Mouse (Mus musculus) limb, embryonic 11.5 days (tissue): ENCODE data around the gene Sprtn. TPM values are rescaled to one million over a fixed set of nuclear protein-coding genes. Genes with fewer than 3 reads are reported as not detected.

Source experiments
- ATAC-seq: fragments of 200-750 bp; cut with Nextera tagmentation; 2 replicates; pipeline ENCODE4 v1.8.0; 2017; ENCODE audit warnings: low read depth; ENCODE audit not compliant: insufficient number of reproducible peaks, low FRiP score, low TSS enrichment
- DNase-seq: peaks from one replicate; pipeline ENCODE4 v3.0.0-alpha.2; 2015; ENCODE audit warnings: low spot score
- H3K27ac ChIP-seq: fragments of 300-500 bp; sonication (generic); replicated peaks from 2 replicates; pipeline ENCODE4 v1.5.1; 2014; ENCODE audit warnings: low read depth, mild to moderate bottlenecking, low read length
- H3K27me3 ChIP-seq: fragments of 300-500 bp; sonication (generic); 2 replicates; pipeline ENCODE4 v1.6.1; 2014; ENCODE audit warnings: mild to moderate bottlenecking, low read length, mixed read lengths; ENCODE audit not compliant: control insufficient read depth, insufficient read depth
- H3K36me3 ChIP-seq: fragments of 300-500 bp; sonication (generic); 2 replicates; pipeline ENCODE4 v1.6.1; 2014; ENCODE audit warnings: mild to moderate bottlenecking, low read length, moderate library complexity, mixed read lengths; ENCODE audit not compliant: control insufficient read depth, insufficient read depth
- H3K4me1 ChIP-seq: fragments of 300-500 bp; sonication (generic); 2 replicates; pipeline ENCODE4 v1.6.1; 2014; ENCODE audit warnings: low read length, mixed read lengths; ENCODE audit not compliant: control insufficient read depth, insufficient read depth
- H3K4me2 ChIP-seq: fragments of 300-500 bp; sonication (generic); 2 replicates; pipeline ENCODE4 v1.6.1; 2014; ENCODE audit warnings: low read depth, mild to moderate bottlenecking, moderate library complexity; ENCODE audit not compliant: severe bottlenecking
- H3K4me3 ChIP-seq: fragments of 300-500 bp; sonication (generic); 2 replicates; pipeline ENCODE4 v1.5.1; 2014; ENCODE audit warnings: low read depth, low read length
- H3K9ac ChIP-seq: fragments of 300-500 bp; sonication (generic); 2 replicates; pipeline ENCODE4 v1.6.1; 2014; ENCODE audit warnings: mild to moderate bottlenecking, low read length
- H3K9me3 ChIP-seq: fragments of 300-500 bp; sonication (generic); 2 replicates; pipeline ENCODE4 v1.6.1; 2016; ENCODE audit warnings: low read length; ENCODE audit not compliant: control insufficient read depth
- WGBS: fragments of 180-500 bp; shearing (Covaris S2); extraction: QIAGEN DNeasy Blood & Tissue Kit; methylation state at CpG from one replicate; pipeline ENCODE4 v1.1.7; 2014; 5-methylcytosine and 5-hydroxymethylcytosine counted together
- polyA plus RNA-seq: library from polyadenylated mRNA; unstranded; fragments of >200 nt; fragmentation: Nextera tagmentation; extraction: Ambion mirVana; gene quantifications from 2 replicates; pipeline ENCODE4 v1.2.1, GENCODE M21; 2014

The Sprtn gene
- polyA plus RNA-seq, 1 experiment from 2014 or later: 8.9 TPM

DNA sequence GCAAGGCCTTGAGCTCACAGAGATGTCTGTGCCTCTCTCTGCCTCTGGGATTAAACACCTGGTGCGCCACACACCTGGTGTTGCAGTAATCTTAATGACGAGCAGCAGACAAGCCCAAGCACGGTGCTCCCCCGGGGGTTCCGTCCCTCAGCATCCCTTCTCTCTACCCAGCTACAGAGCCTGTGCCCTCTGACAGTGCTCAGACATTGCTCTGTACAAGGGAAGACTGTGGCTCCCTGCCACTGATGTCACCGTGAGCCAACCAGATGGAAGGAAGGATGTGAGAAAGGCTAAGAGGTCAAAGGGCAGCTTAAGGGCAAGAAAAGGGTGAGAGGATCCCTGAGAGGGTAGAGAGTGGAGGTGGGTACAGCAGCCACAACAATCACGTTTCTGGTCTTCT is 46.7 kb downstream of the Sprtn start:
- Histone ChIP-seq H3K4me1 (peaks cover 7% of the 10 kb centered on the region), H3K4me2 (no peak overlapping the region), H3K4me3 (no peak overlapping the region), H3K9me3 (no peaks in the 10 kb centered on the region), H3K9ac (no peak overlapping the region), H3K27ac (no peak overlapping the region), H3K36me3 (no peaks in the 10 kb centered on the region), H3K27me3 (no peaks in the 10 kb centered on the region)
- ATAC-seq (no peak), DNase-seq (no peak)
- 56% methylated on average over 7 of the region's 7 CpGs for WGBS

DNA sequence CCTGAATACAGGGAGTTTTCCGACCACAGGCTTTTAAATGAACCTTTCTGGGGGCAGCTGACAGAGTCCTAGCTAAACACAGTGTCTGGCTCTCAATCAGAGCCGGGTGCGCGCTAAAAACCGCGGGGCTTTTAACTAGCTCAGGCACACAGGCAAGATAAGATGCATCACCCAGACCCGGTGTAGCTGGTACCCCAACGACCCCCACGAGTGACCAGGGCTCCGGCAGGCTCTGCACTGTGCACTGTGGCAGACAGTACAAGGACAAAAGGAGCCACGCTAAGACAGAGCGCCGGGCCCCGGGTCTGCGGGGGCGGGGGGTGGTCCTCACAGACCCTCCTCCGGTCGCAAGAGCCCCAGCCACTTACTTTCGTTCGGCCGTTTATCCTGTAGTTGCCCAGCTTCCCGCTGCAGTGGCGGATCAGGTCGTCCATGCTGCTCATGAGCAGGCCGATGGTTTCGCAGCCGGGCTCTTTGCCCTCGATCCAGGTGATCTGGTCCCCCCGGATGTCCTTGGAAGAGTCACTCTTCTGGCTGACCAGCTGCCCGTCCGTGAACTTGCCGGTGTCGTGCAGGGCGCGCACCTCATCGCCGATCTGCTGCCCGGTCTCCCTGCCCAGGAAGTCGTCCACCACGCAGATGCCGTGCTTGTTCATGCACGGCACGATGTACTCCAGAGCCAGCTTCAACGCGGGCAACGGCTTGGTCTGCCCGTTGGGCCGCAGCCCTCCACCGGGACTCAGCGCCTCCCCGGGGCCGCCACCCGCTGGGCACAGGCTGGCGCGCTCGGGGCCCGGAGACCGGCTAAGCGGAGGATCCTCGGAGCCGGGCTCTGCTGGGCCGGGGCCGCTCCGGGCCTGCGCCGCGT is 50.4 kb downstream of the Sprtn start:
- ATAC-seq (no peak), DNase-seq (peak; percentile 72)
- H3K9ac ChIP-seq: peak overlapping the region; percentile 70
- no peaks in the 10 kb centered on the region for H3K36me3 ChIP-seq
- no peaks in the 10 kb centered on the region for H3K27me3 ChIP-seq
- H3K4me3 ChIP-seq: peak overlapping the region; percentile 90
- no peaks in the 10 kb centered on the region for H3K9me3 ChIP-seq
- peak overlapping the region; percentile 91 for H3K4me2 ChIP-seq
- H3K27ac ChIP-seq: peak overlapping the region; percentile 91
- H3K4me1 ChIP-seq: peaks cover 9% of the 10 kb centered on the region
- WGBS: under 1% methylated on average over 67 of the region's 67 CpGs

GRCm38 (mm10) chr8:124948733-124949111 is 51.0 kb downstream of the Sprtn start:
- Histone ChIP-seq H3K4me1 (peaks cover 9% of the 10 kb centered on the region), H3K27me3 (no peaks in the 10 kb centered on the region), H3K9ac (peak overlapping the region; percentile 70), H3K4me2 (peak overlapping the region; percentile 91), H3K9me3 (no peaks in the 10 kb centered on the region), H3K4me3 (peak overlapping the region; percentile 90), H3K36me3 (no peaks in the 10 kb centered on the region), H3K27ac (peak overlapping the region; percentile 91)
- 0% methylated on average over 53 of the region's 62 CpGs for WGBS
- DNase-seq (peak; percentile 40), ATAC-seq (no peak)

GRCm38 (mm10) chr8:124949209-124950068 is 51.8 kb downstream of the Sprtn start, which contains the start of gene Egln1:
Gene Egln1, minus strand, starts transcription at chr8:124949324.
- H3K9ac ChIP-seq: peak within 1 kb of the TSS; percentile 70
- peak within 1 kb of the TSS; percentile 90 for H3K4me3 ChIP-seq
- H3K36me3 ChIP-seq: no peaks in the 10 kb centered on the region
- no peaks in the 10 kb centered on the region for H3K27me3 ChIP-seq
- ATAC-seq: peak; percentile 81
- H3K4me2 ChIP-seq: peak within 1 kb of the TSS; percentile 91
- H3K9me3 ChIP-seq: no peaks in the 10 kb centered on the region
- DNase-seq: peak; percentile 82
- peaks cover 9% of the 10 kb centered on the region for H3K4me1 ChIP-seq
- peak within 1 kb of the TSS; percentile 91 for H3K27ac ChIP-seq
- WGBS: under 1% methylated on average over 35 of the region's 98 CpGs

GRCm38 (mm10) chr8:124950069-124950456 is 52.4 kb downstream of the Sprtn start:
- Histone ChIP-seq H3K4me1 (peaks cover 9% of the 10 kb centered on the region), H3K4me2 (peak overlapping the region; percentile 91), H3K36me3 (no peaks in the 10 kb centered on the region), H3K9me3 (no peaks in the 10 kb centered on the region), H3K27ac (peak overlapping the region; percentile 91; the same call in 1 of the 2 replicates), H3K27me3 (no peaks in the 10 kb centered on the region), H3K4me3 (peak overlapping the region; percentile 90), H3K9ac (peak overlapping the region; percentile 70)
- DNase-seq (peak; percentile 45), ATAC-seq (no peak)
- WGBS: 39% methylated on average over 10 of the region's 10 CpGs

DNA sequence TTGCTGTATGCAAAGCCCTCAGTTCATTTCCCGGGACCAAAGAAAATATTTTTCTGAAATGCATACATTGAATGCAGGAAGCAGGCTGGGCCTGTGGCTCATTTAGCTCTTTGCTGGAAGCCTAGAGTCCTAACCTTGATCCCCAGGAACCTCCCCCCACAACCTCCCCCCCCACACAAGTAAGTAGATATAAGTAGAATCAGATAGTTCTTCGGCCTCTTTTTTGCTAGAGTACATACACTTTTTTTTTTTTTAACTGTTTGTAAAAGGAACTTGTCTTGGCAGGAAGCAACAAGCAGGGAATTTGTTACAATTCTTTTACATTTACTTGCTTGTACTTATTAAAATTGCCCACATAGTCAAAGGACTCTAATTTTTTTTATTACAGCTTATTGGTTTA is 53.2 kb downstream of the Sprtn start:
- WGBS: 79% methylated on average over 2 of the region's 2 CpGs
- Histone ChIP-seq H3K9me3 (no peaks in the 10 kb centered on the region), H3K4me1 (peaks cover 9% of the 10 kb centered on the region), H3K4me2 (peak overlapping the region; percentile 91), H3K27me3 (no peaks in the 10 kb centered on the region), H3K9ac (no peak overlapping the region), H3K27ac (no peak overlapping the region), H3K36me3 (no peaks in the 10 kb centered on the region), H3K4me3 (no peak overlapping the region)
- ATAC-seq (no peak), DNase-seq (no peak)

DNA sequence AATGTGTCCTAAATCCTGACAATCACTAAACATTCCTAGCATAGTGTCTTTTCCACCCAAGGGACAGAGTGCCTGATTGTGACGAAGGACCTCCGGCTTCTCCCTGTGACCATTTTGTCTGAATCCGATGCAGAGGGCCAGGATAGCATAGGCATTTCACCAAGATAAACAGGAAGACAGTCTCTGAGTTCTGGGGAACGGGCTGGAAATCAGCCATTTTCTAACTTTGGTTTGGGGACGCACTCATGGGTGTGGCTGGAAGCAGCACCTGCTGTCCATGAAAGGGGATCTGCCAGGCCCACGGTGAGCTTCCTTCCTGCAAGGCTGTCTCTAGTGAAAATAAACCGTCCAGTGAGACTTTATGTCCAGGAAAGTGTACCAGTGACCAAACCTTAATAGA is 55.5 kb downstream of the Sprtn start:
- H3K4me2 ChIP-seq: no peak overlapping the region
- no peak overlapping the region for H3K4me3 ChIP-seq
- peaks cover 2% of the 10 kb centered on the region; the same call in 1 of the 2 replicates for H3K4me1 ChIP-seq
- no peak overlapping the region for H3K27ac ChIP-seq
- H3K27me3 ChIP-seq: no peaks in the 10 kb centered on the region
- H3K9ac ChIP-seq: no peak overlapping the region
- H3K9me3 ChIP-seq: no peaks in the 10 kb centered on the region
- ATAC-seq (no peak), DNase-seq (no peak)
- WGBS: 90% methylated on average over 7 of the region's 7 CpGs
- H3K36me3 ChIP-seq: no peaks in the 10 kb centered on the region

DNA sequence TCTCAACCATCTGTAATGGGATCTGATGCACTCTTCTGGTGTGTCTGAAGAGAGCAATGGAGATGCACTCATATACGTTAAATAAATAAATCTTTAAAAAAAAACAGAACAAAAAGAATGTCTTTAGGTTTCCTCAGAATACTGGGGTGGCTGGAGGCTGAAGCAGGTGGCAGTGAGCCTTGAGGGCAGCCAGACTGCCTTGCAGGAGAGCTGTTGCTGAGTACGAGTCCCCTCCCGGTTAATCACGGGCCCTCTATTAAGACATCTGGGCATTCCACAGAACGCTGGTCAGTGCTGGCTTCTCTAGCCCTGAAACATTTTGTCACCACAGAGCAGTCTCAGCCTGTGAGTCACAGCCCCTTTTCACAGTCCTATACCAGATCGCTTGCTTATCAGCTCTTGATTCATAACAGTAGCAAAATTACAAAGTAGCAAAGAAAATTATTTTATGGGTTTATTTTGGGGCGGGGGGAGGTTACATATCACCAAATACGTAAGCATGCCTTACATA is 56.9 kb downstream of the Sprtn start:
- Histone ChIP-seq H3K9me3 (no peaks in the 10 kb centered on the region), H3K4me2 (no peak overlapping the region), H3K4me3 (no peak overlapping the region), H3K4me1 (peaks cover 2% of the 10 kb centered on the region; the same call in 1 of the 2 replicates), H3K9ac (no peak overlapping the region), H3K27me3 (no peaks in the 10 kb centered on the region), H3K27ac (no peak overlapping the region), H3K36me3 (no peaks in the 10 kb centered on the region)
- WGBS: 78% methylated on average over 8 of the region's 8 CpGs
- no peak for ATAC-seq
- no peak for DNase-seq
